Mouse (Mus musculus) cerebellum, postnatal 36 days (tissue): ENCODE data around the gene Micall1.
A peak's percentile ranks its signal among the peaks of the same experiment; 100 is the strongest.

ENCODE experiments used
- DNase-seq, 2 experiments: peaks; one replicate each; pipeline ENCODE4 v3.0.0; 2021 to 2022; ENCODE audit warnings: mixed read lengths in 2 of 2

The Micall1 gene

GRCm38 (mm10) chr15:79133191-79133661 lies 24.5 kb downstream of the Micall1 start:
- DNase-seq = no peak

- DNase-seq = no peak
Observed at GRCm38 (mm10) chr15:79134496-79135270, 26.0 kb downstream of the Micall1 start.

DNA sequence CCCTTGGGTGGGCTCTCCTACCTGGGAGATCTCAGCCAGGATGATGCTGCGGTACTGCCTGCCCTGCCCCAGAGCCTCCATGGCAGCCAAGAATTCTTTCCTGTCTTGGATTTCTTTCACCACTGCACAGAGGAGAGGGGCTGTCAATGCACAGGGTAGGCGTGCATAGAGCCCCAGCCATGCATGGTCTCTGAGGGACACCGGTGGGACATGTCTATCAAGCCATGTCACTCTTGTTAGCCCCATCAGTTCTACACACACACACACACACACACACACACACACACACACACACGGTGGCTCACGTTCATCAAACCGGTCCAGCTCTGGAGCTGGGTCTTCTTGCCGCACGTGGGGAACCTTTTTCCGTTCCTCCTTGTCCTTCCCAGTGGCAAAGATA lies 26.6 kb downstream of the Micall1 start:
- no peak for DNase-seq

- DNase-seq = no peak
Observed at GRCm38 (mm10) chr15:79135783-79136575, 27.3 kb downstream of the Micall1 start.

DNA sequence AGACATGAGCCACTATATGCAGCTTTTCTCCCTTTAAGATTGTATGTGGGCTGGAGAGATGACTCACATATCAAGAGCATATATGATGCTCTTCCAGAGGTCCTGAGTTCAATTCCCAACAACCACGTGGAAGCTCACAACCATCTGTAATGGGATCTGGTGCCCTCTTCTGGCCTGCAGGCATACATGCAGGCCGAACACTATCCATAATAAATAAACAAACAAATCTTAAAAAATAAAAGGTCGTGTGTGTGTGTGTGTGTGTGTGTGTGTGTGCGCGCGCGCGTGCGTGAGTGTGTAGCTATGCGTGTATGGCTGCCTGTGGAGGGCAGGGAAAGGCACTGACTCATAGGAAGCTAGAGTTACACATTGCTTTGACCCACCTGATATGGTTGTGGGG lies 30.9 kb downstream of the Micall1 start:
- no peak for DNase-seq

- peak; percentile 93 to 94 for DNase-seq
Observed at GRCm38 (mm10) chr15:79140866-79141565, 32.3 kb downstream of the Micall1 start, which contains the start of the genes Polr2f and 1700088E04Rik. Polr2f (plus strand) TSS chr15:79141009. 1700088E04Rik (minus strand) TSS chr15:79141253.

DNA sequence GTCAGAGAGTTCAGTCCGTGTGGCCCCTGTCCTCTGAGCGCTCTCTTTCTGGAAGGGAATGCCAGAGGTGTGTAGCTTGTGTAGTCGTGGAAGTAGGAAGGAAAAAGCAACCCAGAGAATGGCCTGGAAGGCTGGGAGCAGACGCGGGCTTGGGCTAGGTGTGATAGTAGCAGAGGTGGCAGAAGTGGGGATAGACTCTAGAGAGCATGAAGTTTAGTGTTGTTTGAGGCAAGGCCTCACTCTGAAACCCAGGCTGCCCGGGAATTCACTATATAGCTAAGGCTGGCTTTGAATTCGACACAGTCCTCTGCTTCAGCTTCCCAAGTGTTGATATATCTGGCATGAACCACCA lies 32.8 kb downstream of the Micall1 start:
- no peak for DNase-seq

DNA sequence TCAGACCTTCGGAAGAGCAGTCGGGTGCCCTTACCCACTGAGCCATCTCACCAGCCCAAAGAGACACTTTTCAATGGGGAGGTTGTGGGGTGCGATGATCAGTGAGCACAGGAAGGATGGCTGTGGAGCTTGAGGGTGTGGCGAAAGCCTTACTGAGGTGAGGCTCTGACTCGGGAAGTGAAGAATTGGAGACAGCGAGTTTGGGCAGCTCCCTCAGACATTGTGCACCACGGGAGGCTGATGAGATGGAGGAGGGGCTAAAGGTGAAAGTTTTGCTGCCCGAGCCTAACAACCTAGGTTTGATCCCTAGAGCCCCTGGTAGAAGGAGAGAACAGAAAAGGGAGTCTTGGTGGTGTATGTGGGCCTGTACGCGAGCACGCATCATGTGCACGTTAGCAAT lies 34.6 kb downstream of the Micall1 start:
- DNase-seq = no peak

- DNase-seq = no peak
Observed at GRCm38 (mm10) chr15:79144021-79144420, 35.3 kb downstream of the Micall1 start.

DNA sequence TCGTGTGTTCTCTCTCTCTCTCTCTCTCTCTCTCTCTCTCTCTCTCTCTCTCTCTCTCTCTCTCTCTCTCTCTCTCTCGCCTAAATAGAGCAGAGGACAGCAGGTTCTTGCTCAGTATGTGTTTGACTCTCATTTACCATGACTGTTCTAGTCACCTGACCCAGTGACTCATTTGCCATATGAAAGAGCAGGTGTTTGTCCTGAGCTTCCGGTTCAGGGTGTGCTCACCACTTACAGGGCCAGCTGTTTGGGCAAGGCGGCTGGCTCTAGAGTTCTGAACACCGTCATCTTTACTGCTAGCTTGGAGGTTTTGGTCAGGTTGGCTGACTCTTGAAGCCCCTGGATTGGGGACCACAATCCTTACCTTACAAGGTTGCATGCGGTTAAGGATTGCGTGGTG lies 36.8 kb downstream of the Micall1 start:
- no peak for DNase-seq

DNA sequence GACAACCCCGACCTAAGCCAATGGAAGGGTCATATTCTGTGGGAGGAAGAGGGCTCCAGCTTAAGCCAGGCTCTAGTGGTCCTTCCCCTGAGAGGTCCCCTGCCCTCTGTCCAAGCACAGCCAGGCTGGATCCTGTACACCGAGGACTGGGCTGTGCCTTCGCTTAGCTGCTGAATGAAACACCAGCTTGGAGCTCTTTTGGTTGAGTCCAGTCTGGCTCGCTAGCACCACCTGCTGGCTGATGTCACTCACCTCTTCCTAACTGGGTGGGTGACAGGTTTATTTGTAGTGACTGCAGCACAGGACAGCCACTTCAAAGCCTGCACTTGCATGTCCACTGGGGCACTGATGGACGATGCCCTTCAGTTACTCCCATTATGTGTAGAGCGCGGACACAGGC lies 39.8 kb downstream of the Micall1 start:
- peak; percentile 86 for DNase-seq

DNA sequence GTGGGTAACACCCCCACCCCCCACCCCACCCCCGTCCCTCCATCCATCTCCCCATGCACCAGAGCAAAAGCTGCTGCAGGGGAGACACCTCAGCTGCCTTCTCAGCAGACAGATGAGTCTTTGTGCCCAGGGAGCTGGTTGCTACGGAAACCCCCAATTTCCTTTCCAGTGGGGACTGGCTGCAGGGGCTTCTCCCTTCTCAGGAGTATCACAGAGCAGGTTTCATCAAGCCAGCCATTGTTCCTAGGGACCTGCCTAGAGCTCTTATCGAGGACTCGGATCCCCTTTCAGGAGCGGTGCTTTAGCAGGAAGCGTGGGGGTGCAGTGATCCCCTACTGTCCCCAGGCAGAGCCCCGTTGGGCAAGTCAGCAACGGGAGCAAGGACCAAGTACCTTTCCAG lies 43.2 kb downstream of the Micall1 start:
- DNase-seq = no peak

DNA sequence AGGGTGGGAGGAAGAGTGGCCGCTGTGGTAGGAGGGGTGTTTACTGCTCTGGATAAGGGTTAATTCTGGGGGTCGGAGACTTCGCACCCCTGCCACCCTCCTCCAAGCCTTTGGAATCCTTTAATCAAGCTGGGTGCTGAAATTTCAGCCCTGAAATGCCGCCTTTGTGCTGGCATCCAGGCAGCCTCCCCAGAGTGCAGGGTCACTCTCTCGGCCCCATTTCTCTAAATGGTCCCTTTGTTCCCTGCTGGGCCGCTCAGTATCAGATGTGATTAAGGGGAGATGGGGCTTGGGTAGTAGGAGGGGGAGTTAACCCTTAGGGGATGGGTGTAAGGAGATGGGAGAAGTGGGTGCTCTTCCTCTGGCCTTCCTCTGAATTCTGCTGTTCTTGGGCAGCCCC lies 44.0 kb downstream of the Micall1 start:
- no peak for DNase-seq

DNA sequence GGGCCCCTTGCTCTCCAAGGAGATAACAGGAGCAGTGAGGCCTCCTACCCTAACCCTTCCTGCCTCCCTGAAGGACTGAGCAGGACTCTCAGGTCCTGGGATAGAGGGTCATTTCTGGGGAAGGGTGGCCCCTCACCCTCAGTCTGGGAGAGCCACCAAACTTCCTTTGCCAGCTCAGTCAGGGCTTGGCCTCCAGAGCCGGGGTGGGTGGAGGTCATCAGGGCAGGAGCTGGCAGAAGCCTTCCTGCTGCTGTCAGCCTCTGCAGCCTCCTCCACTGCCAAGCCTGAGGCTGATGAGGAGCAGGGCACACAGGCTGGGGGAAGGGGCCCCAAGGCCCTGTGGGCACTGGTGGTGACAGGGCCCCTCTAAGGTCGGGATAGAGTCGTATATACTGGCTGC lies 46.9 kb downstream of the Micall1 start:
- no peak for DNase-seq

GRCm38 (mm10) chr15:79162301-79162700 lies 53.6 kb downstream of the Micall1 start:
- no peak for DNase-seq

GRCm38 (mm10) chr15:79162822-79163221 lies 54.1 kb downstream of the Micall1 start:
- no peak for DNase-seq

DNA sequence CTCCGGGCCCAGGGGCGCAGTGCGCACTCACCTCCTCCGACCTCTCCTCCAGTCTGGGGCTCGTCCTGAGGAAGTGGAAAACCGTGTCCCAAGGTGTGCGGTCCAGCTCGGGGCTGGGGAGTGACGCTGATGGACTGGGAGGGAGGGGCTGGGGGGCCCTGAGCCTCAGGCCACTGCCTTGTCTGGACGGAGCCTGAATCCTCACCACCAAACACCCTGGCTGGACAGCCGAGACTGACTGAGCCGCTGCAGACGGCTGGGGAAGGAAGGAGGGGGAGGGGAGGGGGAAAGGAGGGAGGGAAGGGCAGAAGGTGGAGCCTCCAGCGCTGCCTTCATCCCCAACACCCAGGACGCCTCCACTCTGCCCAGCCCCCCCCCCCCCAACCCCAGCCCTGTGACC lies 55.6 kb downstream of the Micall1 start:
- DNase-seq = no peak

DNA sequence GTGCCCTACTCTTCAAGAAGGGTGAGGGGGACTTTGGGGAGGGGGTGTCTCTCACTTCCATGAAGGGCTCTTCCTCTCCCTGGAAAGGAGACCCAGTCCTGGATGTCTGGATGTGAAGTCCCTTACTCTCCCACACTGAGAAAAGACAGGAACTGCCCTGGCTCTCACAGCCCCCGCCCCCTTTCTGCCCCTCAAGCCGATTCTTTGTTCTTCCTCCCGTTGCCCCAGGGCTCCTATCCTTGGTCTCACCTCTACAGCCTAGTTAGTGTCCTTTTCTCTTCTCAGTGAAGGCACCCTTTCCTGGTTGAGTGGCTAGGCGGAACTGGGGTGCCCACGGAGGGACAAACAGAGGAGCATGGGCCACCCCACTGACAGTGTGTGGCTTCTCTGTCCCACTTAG lies 56.4 kb downstream of the Micall1 start, which contains the start of gene Sox10:
Sox10 (minus strand) TSS at position 101 of the 400 bp plus-strand sequence.
- DNase-seq = no peak

- DNase-seq = no peak
Observed at GRCm38 (mm10) chr15:79166712-79167111, 58.0 kb downstream of the Micall1 start.

DNA sequence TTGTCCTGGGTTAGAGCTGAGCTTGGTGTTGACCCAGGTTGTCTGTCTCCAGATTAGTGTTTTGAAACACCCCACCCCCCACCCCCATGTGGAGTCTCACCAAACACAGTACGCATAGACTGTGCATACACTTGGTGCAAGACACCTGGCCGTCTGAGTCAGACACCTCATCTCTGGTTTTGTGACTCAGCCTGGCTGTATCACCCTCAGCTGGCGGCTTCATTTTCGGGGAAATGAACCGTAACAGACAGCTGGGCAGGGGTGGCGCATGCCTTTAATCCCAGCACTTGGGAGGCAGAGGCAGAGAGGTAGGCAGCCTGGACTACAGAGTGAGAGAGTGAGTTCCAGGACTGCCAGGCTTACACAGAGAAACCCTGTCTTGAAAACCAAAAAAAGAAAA lies 68.2 kb downstream of the Micall1 start:
- DNase-seq = no peak

DNA sequence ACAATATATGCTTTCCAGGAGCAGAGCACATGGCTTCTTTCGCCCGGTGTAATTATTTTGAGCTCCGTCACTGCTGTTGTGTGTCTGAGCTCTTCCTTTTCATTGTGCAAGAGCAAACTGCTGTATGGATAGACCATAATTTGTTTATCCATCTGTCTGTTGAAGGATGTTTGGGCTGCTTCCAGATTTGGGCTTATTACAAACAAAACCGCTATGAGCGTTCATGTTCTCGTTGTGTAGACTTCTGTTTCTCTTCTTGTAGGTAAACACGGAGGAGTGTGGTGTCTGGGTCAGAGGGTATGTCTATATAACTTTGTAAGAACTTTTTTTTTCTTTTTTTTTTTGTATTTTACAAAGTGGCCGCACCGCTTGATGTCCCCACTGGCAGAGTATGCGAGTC lies 76.5 kb downstream of the Micall1 start:
- DNase-seq = no peak
